Mouse (Mus musculus): ENCODE data around the gene Cers5. TPM values are rescaled to one million over a fixed set of nuclear protein-coding genes. Genes with fewer than 3 reads are reported as not detected.

The Cers5 gene
- polyA plus RNA-seq, 1 experiment from 2014 or later: 59.6 TPM

DNA sequence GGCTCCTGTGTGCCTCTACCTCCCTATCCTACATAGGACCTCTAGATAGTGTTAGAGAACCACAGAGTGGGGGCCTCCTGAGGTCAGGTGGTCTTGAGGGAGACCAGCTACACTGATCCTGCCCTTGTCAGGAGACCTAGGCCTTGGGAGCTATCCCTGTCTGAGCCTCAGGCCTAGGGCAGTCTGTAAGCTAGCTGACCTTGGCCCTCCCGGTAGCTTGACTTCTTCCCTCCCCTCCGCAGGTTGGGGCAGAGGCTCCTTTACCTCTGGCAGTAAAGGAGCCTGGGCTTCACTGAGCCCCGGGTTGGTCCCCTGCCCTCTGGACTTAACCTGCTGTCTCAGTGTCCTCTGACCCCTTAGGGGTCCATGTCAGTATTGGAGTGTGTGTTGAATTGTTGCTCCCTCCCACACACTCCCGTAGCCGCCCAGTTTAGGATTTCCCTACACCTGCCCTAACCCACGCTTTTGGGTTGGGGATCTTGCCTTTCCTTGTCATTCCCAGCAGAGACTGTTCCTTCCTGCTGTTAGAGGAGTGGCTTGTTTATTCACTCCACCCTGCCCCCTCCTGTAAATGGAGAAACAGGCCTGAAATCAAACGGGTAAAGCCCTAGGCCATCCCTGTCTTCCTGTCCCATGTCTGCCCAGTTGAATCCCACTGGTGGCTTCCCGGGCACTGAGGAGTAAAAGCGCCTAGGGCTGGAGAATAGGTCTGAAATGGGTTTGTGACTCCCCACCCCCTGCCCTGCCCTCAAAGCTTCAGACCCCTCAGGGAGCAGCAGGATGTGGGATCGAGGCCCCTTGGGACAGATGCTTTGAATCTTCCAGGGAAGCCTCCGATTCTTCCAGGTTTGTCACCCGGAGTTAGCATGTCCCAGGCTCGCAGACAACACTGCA lies 59.8 kb downstream of the Cers5 start:
- Histone ChIP-seq H3K4me2 (replicated peaks) (no peak overlapping the region), H3K27me3 (no peaks in the 10 kb centered on the region), H3K9ac (replicated peaks) (no peak overlapping the region), H3K9me3 (no peaks in the 10 kb centered on the region), H3K4me3 (no peak overlapping the region), H3K36me3 (peaks cover 88% of the 10 kb centered on the region), H3K27ac (replicated peaks) (peak overlapping the region; percentile 50), H3K4me1 (peaks cover 17% of the 10 kb centered on the region)
- no peak; the same call in 1 of the 2 replicates for ATAC-seq (ENCODE audit: low FRiP score, low read depth)
- WGBS: 69% methylated on average over 13 of the region's 13 CpGs

DNA sequence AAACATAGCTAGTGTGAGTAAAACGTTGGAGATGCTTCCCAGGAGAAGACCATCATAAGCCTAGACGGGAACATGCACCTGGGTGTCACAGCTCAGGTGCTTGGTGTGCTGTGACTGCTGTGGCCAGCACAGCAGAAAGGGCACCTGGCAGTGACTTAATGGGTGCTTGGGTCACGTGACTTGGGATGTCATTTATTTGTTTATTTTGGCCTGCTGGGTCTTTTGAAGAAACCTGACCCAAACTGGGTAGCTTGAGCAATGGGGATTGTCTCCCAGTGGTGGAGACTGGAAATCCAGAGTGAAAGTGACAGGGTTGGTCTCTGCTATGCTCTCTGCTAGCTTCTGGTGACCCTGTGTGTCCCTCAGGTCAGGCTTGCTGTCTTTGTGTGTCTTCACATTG lies 61.2 kb downstream of the Cers5 start:
- 86% methylated on average over 3 of the region's 3 CpGs for WGBS
- Histone ChIP-seq H3K9me3 (no peaks in the 10 kb centered on the region), H3K4me2 (replicated peaks) (no peak overlapping the region), H3K9ac (replicated peaks) (no peak overlapping the region), H3K36me3 (peaks cover 93% of the 10 kb centered on the region), H3K4me3 (no peak overlapping the region), H3K27me3 (no peaks in the 10 kb centered on the region), H3K27ac (replicated peaks) (no peak overlapping the region), H3K4me1 (peaks cover 13% of the 10 kb centered on the region)
- no peak for ATAC-seq (ENCODE audit: low FRiP score, low read depth)

DNA sequence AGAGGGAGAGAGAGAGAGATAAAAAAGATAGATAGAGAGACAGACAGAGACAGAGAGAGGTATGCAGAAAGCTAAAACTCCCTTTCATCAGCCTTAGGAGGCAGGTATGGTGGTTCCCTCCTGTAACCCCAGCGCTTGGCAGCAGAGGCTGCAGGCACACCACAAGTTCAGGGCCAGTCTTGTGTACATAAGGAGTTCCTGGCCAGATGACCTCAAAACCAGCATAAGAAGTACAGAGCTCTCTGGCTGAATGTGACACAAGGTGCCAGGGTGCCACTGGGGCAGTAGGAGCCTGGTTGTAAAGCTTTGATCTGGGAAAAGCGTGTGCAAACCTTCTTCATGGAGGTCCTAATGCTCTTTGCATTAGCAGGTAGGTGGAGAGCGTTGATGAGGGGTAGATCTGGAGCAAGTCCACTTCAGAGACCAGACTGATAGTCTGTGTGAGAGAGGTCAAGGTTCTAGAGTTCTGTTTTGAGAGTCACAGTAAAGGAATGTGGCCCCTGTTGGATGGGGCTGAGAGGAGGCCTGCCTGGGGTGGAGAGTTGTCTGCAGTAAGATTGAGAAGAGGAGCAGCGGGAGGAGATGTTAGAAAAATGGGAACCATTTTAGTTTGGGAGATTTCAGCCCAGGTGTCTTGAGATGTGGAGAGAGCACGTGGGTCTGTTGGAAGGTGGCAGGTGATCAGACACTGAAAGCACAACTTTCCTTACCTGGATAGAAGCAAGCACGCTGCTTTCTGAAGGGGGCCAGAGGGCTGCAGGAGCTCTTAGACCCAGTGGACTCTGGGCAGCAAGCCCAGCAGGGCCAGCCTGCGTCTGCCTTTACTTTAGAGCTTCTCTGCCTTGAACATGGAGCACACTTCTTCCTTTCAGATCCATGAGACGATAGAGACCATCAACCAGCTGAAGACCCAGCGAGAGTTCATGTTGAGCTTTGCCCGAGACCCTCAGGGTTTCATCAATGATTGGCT lies 62.2 kb downstream of the Cers5 start:
- no peak for ATAC-seq (ENCODE audit: low FRiP score, low read depth)
- H3K27ac ChIP-seq (replicated peaks): no peak overlapping the region
- no peak overlapping the region for H3K9ac ChIP-seq (replicated peaks)
- H3K4me2 ChIP-seq (replicated peaks): no peak overlapping the region
- H3K36me3 ChIP-seq: peaks cover 92% of the 10 kb centered on the region
- H3K27me3 ChIP-seq: no peaks in the 10 kb centered on the region
- H3K9me3 ChIP-seq: no peaks in the 10 kb centered on the region
- no peak overlapping the region for H3K4me3 ChIP-seq
- H3K4me1 ChIP-seq: peaks cover 3% of the 10 kb centered on the region
- WGBS: 90% methylated on average over 10 of the region's 10 CpGs

DNA sequence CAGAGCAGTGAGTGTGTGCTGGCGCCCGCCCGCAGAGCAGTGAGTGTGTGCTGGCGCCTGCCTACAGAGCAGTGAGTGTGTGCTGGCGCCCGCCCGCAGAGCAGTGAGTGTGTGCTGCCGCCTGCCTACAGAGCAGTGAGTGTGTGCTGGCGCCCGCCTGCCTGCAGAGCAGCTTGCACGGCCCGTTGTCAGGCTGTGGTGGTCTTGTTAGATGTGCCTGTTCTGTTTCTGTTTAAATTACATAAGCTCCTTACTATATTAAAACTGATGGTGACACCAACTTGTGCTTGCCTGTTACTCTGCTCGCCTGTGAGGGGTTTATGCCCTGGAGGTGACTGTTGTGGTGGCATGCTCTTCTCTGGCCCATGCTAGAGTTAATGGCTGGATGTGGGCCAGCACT lies 64.5 kb downstream of the Cers5 start:
- no peak overlapping the region for H3K4me2 ChIP-seq (replicated peaks)
- H3K9me3 ChIP-seq: no peaks in the 10 kb centered on the region
- no peak overlapping the region for H3K9ac ChIP-seq (replicated peaks)
- H3K4me1 ChIP-seq: peaks cover 19% of the 10 kb centered on the region
- 97% methylated on average over 13 of the region's 13 CpGs for WGBS
- ATAC-seq (ENCODE audit: low FRiP score, low read depth): no peak
- H3K27ac ChIP-seq (replicated peaks): no peak overlapping the region
- no peak overlapping the region for H3K4me3 ChIP-seq
- H3K36me3 ChIP-seq: peaks cover 86% of the 10 kb centered on the region
- no peaks in the 10 kb centered on the region for H3K27me3 ChIP-seq

DNA sequence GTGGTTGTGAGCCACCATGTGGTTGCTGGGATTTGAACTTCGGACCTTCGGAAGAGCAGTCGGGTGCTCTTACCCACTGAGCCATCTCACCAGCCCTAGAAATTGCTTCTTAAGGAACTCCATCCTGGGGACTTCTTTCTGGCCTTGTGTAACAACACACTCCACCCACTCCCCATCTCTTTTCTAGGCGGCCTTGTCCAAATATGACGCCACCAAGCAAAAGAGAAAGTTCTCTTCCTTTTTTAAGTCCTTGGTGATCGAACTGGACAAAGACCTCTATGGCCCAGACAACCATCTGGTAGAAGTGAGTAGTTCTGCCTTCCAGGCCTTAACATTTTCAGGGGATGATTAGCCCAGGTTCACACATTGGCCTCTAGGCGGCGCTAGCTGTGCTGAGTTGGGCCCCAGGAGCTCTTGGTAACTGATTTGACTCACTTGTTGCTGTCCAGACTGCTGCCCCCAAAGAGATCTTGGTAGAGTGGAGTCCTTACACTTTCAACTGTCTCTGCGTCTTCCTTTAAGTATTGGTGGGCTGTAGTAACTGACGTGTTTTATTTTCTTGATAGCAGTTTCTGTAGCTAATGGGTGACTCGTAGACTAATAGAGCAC lies 67.1 kb downstream of the Cers5 start, which contains the start of gene Gm17349:
Gene Gm17349, minus strand, starts transcription at position 51 of the 609 bp plus-strand sequence.
- H3K9me3 ChIP-seq: no peaks in the 10 kb centered on the region
- H3K27ac ChIP-seq (replicated peaks): peak within 1 kb of the TSS; percentile 96
- H3K4me3 ChIP-seq: peak within 1 kb of the TSS; percentile 85
- 62% methylated on average over 11 of the region's 11 CpGs for WGBS
- no peak for ATAC-seq (ENCODE audit: low FRiP score, low read depth)
- H3K4me1 ChIP-seq: peaks cover 33% of the 10 kb centered on the region
- H3K9ac ChIP-seq (replicated peaks): peak within 1 kb of the TSS; percentile 97
- no peaks in the 10 kb centered on the region for H3K27me3 ChIP-seq
- peak within 1 kb of the TSS; percentile 91 for H3K4me2 ChIP-seq (replicated peaks)
- H3K36me3 ChIP-seq: peaks cover 60% of the 10 kb centered on the region

DNA sequence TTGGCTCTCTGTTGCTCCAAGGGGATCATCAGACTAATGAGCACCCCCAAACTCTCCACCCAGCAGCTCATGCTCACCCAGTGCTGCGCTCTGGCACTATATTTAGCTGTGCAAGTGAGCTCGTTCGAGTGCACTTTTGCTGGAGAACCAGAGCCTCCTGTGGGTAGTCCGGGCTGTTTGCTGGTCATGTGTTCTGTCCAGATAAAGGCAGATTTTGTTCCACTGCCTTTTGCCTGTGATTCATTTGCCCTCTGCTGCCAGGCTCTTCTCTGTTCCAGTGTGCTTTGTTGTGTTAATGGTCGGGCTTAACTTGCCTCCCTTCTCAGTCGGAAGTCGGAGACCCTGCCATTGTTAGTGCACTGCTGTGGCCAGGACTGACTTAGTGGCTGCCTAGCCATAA lies 67.8 kb downstream of the Cers5 start:
- peaks cover 53% of the 10 kb centered on the region for H3K36me3 ChIP-seq
- WGBS: 19% methylated on average over 7 of the region's 7 CpGs
- peak overlapping the region; percentile 96 for H3K27ac ChIP-seq (replicated peaks)
- ATAC-seq (ENCODE audit: low FRiP score, low read depth): no peak
- no peaks in the 10 kb centered on the region for H3K9me3 ChIP-seq
- H3K4me1 ChIP-seq: peaks cover 33% of the 10 kb centered on the region
- no peaks in the 10 kb centered on the region for H3K27me3 ChIP-seq
- H3K4me3 ChIP-seq: peak overlapping the region; percentile 85
- peak overlapping the region; percentile 91 for H3K4me2 ChIP-seq (replicated peaks)
- H3K9ac ChIP-seq (replicated peaks): peak overlapping the region; percentile 97

DNA sequence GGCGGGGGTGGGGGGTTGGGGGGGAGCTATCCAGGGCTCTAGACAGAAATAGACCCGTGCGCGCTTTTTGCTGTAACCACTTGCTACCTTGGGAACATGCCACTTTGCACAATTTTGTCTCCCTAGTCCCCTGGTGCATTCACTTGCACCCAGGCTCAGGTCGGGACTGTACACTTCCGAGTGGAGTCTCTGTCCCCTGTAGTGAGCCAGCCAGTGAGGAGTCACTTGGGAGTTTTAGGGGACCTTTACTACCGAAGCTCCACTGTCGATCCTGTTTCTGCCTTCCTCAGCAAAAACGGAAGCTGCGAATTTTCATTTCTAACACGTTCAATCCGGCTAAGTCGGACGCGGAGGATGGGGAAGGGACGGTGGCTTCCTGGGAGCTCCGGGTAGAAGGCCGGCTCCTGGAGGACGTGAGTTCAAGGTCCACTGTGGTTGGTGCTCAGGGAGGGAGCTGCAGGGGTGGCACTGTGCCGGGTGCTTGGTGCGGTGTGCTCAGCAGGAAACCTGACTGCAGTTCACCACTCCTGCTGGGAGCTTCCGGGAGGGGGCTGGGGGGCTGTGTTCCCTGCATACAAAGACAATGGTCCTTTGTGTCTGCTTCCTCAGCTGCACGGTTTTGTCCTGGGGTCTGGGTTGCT lies 68.5 kb downstream of the Cers5 start:
- WGBS: 21% methylated on average over 23 of the region's 23 CpGs
- peak overlapping the region; percentile 91 for H3K4me2 ChIP-seq (replicated peaks)
- peak overlapping the region; percentile 96 for H3K27ac ChIP-seq (replicated peaks)
- peaks cover 52% of the 10 kb centered on the region for H3K36me3 ChIP-seq
- no peak for ATAC-seq (ENCODE audit: low FRiP score, low read depth)
- peak overlapping the region; percentile 97 for H3K9ac ChIP-seq (replicated peaks)
- H3K4me1 ChIP-seq: peaks cover 33% of the 10 kb centered on the region
- peak overlapping the region; percentile 85 for H3K4me3 ChIP-seq
- H3K9me3 ChIP-seq: no peaks in the 10 kb centered on the region
- no peaks in the 10 kb centered on the region for H3K27me3 ChIP-seq

DNA sequence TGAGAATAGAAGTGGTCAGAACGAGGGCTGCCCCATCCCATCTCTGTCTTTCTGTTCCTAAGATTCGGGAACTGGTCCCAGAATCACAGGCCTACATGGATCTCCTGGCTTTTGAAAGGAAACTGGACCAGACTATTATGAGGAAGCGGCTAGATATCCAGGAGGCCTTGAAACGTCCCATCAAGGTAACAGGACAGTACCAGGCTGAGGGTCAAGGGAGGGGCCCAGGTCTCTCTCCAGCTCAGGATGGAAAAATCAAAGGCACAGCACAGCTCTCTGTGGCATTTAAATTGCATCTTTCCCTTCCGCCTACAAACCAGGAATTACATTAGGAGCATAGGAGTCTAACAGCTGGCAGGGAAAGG lies 69.0 kb downstream of the Cers5 start:
- Histone ChIP-seq H3K4me3 (peak overlapping the region; percentile 85), H3K27me3 (no peaks in the 10 kb centered on the region), H3K4me1 (peaks cover 33% of the 10 kb centered on the region), H3K9me3 (no peaks in the 10 kb centered on the region), H3K9ac (replicated peaks) (peak overlapping the region; percentile 97), H3K36me3 (peaks cover 47% of the 10 kb centered on the region), H3K4me2 (replicated peaks) (peak overlapping the region; percentile 91), H3K27ac (replicated peaks) (peak overlapping the region; percentile 96)
- ATAC-seq (ENCODE audit: low FRiP score, low read depth): no peak
- WGBS: 67% methylated on average over 5 of the region's 5 CpGs

DNA sequence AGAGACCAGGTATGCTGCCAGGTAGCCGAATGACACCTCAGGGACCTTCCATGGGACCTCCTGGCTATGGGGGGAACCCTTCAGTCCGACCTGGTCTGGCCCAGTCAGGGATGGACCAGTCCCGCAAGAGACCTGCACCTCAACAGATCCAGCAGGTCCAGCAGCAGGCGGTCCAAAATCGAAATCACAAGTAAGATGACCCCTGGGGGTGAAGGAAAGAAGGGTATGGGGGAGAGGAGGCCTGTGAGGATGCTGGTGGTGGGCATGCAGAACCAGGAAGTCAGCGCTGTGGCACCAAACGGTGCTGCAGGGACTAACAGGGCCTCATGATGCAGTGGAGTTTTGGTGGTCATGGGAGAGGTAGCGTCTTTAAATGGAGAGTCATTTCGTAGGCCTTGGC lies 69.6 kb downstream of the Cers5 start:
- peaks cover 41% of the 10 kb centered on the region for H3K36me3 ChIP-seq
- H3K4me1 ChIP-seq: peaks cover 33% of the 10 kb centered on the region
- H3K27ac ChIP-seq (replicated peaks): peak overlapping the region; percentile 96
- H3K4me2 ChIP-seq (replicated peaks): peak overlapping the region; percentile 91
- ATAC-seq (ENCODE audit: low FRiP score, low read depth): no peak
- H3K9ac ChIP-seq (replicated peaks): peak overlapping the region; percentile 97
- H3K27me3 ChIP-seq: no peaks in the 10 kb centered on the region
- H3K9me3 ChIP-seq: no peaks in the 10 kb centered on the region
- H3K4me3 ChIP-seq: peak overlapping the region; percentile 85
- WGBS: 57% methylated on average over 9 of the region's 9 CpGs

DNA sequence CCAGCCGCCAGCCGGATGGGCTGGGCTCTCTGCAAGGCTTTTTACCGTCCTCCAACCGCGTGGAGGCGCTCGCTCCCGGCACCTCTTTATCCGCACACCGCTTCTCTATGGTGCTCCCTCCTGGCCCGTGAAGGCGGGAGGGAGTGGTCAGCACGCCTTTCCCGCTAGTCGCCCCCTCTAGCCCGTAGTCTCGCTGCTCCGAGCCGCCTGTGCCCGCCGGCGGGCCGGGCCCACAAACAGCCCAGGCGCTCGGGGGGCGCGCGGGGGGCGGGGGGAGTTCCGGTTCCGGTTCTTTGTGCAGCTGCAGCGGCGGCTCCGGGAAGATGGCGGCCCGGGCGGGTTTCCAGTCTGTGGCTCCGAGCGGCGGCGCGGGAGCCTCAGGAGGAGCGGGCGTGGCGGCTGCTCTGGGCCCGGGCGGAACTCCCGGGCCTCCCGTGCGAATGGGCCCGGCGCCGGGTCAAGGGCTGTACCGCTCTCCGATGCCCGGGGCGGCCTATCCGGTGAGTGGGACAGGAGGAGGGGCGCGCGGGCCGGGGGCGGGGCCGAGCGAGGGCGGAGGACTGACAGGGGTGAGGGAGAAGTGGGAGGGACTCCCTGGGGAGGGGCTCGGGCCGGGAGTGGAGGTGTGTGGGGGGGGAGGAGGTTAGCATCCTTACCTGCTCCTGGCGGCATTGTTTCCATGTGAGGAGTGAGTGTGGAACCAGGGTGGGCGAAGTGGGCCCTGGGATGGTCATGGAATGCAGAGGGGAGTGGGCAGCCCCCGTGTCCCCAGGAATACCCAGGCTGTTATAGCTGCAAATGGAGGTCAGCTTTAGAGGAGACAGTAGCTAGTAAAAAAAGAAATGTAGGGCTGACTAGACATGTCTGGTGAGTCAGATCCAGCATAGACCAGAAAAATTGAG lies 70.4 kb downstream of the Cers5 start, which contains the start of gene Smarcd1:
Gene Smarcd1, plus strand, starts transcription at position 131 of the 902 bp plus-strand sequence.
- under 1% methylated on average over 71 of the region's 71 CpGs for WGBS
- Histone ChIP-seq H3K4me3 (peak within 1 kb of the TSS; percentile 85), H3K27me3 (peaks cover 5% of the 10 kb centered on the region), H3K9me3 (no peaks in the 10 kb centered on the region), H3K27ac (replicated peaks) (peak within 1 kb of the TSS; percentile 96), H3K36me3 (peaks cover 38% of the 10 kb centered on the region), H3K4me1 (peaks cover 33% of the 10 kb centered on the region), H3K9ac (replicated peaks) (peak within 1 kb of the TSS; percentile 97), H3K4me2 (replicated peaks) (peak within 1 kb of the TSS; percentile 91)
- peak; percentile 94 for ATAC-seq (ENCODE audit: low FRiP score, low read depth)
